Comparison of ENCODE assay signal across 8 mouse cellular contexts in the genomic region with DNA sequence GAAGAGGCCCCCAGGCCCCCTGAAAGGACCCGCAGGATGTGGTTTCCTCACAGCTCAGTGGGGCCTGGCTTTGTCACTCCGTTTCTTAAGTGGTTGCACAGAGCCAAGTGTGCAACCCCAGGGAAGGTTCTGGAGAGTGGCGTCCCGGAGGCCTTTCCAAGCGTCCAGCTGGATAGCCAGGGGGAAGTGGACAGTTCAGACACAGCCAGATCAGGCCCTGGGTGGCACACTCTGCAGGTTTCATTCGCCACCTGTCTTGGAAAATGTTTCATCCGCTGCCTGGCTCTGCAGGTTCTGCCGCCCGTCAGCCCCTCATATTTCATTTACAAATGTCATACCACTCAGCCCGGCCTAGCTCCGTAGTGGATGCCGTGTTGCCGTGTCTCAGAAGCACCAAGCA. TPM values are rescaled to one million over a fixed set of nuclear protein-coding genes. Genes with fewer than 3 reads are reported as not detected.
A peak's percentile ranks its signal among the peaks of the same experiment; 100 is the strongest.
DNase-seq lines count a peak whose midpoint lies in the region; ATAC-seq and TF ChIP-seq lines count a peak whose summit lies in the region.

No protein-coding gene starts in this region.

- intact Hi-C loops in left cerebral cortex, postnatal 36 days (cut with DNase I): loop anchor here (2.0 to 5.0 kb wide), 2 partner anchors 254 to 524 kb away; no protein-coding TSS in a partner anchor

- H3K4me2 ChIP-seq in liver, embryonic 14.5 days (ENCODE audit: low read depth): peak overlapping the region; percentile 19; the same call in 1 of the 2 replicates

- H3K9me3 ChIP-seq in liver, embryonic 14.5 days (ENCODE audit: control insufficient read depth, low read length): no peaks in the 10 kb centered on the region

- 10% methylated on average over 13 of the region's 13 CpGs for WGBS in thymus, adult 2 months
- WGBS in liver, embryonic 14.5 days (ENCODE audit: insufficient replicate concordance): 23% methylated on average over 13 of the region's 13 CpGs

- H3K27ac ChIP-seq in thymus, adult 2 months (ENCODE audit: control insufficient read depth, insufficient read depth, low read length): no peak overlapping the region
- H3K27ac ChIP-seq in liver, embryonic 14.5 days: no peak overlapping the region

- DNase-seq in cerebellum, adult 18-20 months: peak; percentile 63 to 68
- no peak for DNase-seq in cerebellum, postnatal 14 days
- DNase-seq in thymus, adult 2 months: no peak
- no peak for DNase-seq in thymus, postnatal 4 days
- DNase-seq in liver, embryonic 14.5 days (ENCODE audit: low read depth in 3 of 3, low spot score in 3 of 3): no peak
- no peak for DNase-seq in right cerebral cortex, postnatal 25 days
- no peak for DNase-seq in left cerebral cortex, postnatal 36 days (ENCODE audit: low spot score in 2 of 2)
- DNase-seq in ovary, postnatal 14 days (ENCODE audit: low spot score): no peak

- peak overlapping the region; percentile 43 for H3K4me3 ChIP-seq in thymus, adult 2 months (ENCODE audit: control insufficient read depth, insufficient read depth, low read length)
- H3K4me3 ChIP-seq in liver, embryonic 14.5 days (ENCODE audit: insufficient read depth in 1 of 2, low read depth in 2 of 2, low read length in 2 of 2): no peak overlapping the region

- TF ChIP-seq EP300 in liver, embryonic 14.5 days (IDR thresholded peaks at IDR 0.05; ENCODE audit: low read depth): no peak

- no peak for TF ChIP-seq CTCF in thymus, adult 2 months (IDR thresholded peaks at IDR 0.05; ENCODE audit: borderline replicate concordance, control insufficient read depth, extremely low read depth, insufficient read depth, low read length, poor library complexity)
- no peak for TF ChIP-seq CTCF in liver, embryonic 14.5 days (IDR thresholded peaks at IDR 0.05; ENCODE audit: low read depth)

- no peak for TF ChIP-seq POLR2A in thymus, adult 2 months (IDR thresholded peaks at IDR 0.05; ENCODE audit: control insufficient read depth, extremely low read depth, insufficient read depth, low read length, poor library complexity)

- no peaks in the 10 kb centered on the region for H3K36me3 ChIP-seq in thymus, adult 2 months (ENCODE audit: control insufficient read depth, insufficient read depth, low read length)
- H3K36me3 ChIP-seq in liver, embryonic 14.5 days (replicated peaks; ENCODE audit: control insufficient read depth, insufficient read depth, low read depth): no peaks in the 10 kb centered on the region

- peaks cover 25% of the 10 kb centered on the region for H3K4me1 ChIP-seq in thymus, adult 2 months (replicated peaks; ENCODE audit: control insufficient read depth, insufficient read depth, low read length)
- no peaks in the 10 kb centered on the region for H3K4me1 ChIP-seq in liver, embryonic 14.5 days (replicated peaks; ENCODE audit: control insufficient read depth in 2 of 2, insufficient read depth in 2 of 2, low read length in 1 of 2)

- no peak for ATAC-seq in liver, embryonic 14.5 days (ENCODE audit: insufficient read depth)

- peaks cover 4% of the 10 kb centered on the region; the same call in 1 of the 2 replicates for H3K27me3 ChIP-seq in thymus, adult 2 months (ENCODE audit: control insufficient read depth, insufficient read depth, low read length)
- peaks cover 55% of the 10 kb centered on the region for H3K27me3 ChIP-seq in liver, embryonic 14.5 days (ENCODE audit: control insufficient read depth, insufficient read depth, low read length)

- no peak overlapping the region for H3K9ac ChIP-seq in liver, embryonic 14.5 days (replicated peaks)

RNA-seq across cellular contexts. Expression of gene Mmp17, which starts 2.5 kb away (rescaled TPM):
- polyA plus RNA-seq in thymus, adult 2 months (2012; rRNA removed): 3.4 and 3.5 TPM in 2 replicates
- 0.18 and 0.26 TPM in 2 replicates for polyA plus RNA-seq in liver, embryonic 14.5 days (2012; rRNA removed)
- 0.20 and 0.49 TPM in 2 replicates for polyA plus RNA-seq in liver, embryonic 14.5 days (2014; fragmentation: Nextera tagmentation; extraction: Ambion mirVana)
- total RNA-seq in left cerebral cortex, postnatal 36 days (2021): 100 to 1,000 TPM; 112 to 116 TPM

Comparison
In these comparisons a context has a peak if more than half of its experiments do, and no peak if none do; other contexts are left out.
1. DNase-seq: peak in cerebellum, adult 18-20 months (2 of 2); none in cerebellum, postnatal 14 days (0 of 2), thymus, adult 2 months (single experiment), thymus, postnatal 4 days (single experiment), liver, embryonic 14.5 days (0 of 3), right cerebral cortex, postnatal 25 days (single experiment), left cerebral cortex, postnatal 36 days (0 of 2) and ovary, postnatal 14 days (single experiment).